Mouse (Mus musculus) spleen, postnatal 10 days (tissue): ENCODE data around the gene Ebf4.
"Not testable (repeated sequence)": the region's sequence is repeated elsewhere in the genome, so short reads cannot be mapped to it uniquely, and the experiment has no call there.

Source experiments
- DNase-seq, 2 experiments: peaks; one replicate each; pipeline ENCODE4 v3.0.0; 2021 to 2022; ENCODE audit warnings: low spot score in 2 of 2

Ebf4 gene

DNA sequence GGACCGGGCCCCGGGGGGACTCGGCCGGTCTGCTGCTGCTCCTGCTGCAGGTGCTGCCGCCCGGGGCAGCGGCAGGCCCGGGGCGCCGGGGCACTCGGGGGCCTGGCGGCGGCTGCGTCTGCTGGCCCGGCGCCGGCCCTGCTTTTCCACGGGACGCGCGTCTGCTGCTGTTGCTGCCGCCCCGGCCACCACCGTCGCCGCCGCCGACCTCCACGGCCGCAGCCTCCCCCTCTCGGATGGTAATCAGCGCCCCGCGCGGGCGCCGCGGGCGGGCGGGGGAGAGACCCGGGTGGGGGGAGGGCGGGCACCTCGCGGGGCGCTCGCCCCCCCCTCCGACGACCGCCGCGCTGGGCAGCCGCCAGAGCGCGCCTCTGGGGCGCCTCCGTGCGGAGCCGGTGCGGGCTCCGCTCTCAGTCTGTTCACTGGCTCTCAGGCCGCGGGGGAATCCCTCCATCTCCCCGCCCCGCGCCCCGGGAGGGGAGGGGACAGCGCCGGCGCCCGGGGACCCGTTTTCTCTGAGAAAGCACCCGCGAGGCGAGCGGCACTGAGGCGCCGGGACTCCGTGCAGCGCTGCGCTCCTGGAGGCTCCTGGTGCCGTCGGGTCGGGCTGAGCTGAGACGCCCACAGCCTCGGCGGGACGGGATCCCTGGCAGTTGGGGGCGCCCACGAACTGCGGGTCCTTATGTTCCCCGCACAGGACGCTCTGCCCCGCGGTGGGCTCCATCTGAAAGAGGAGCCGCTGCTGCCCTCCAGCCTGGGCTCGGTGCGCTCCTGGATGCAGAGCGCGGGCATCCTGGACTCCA, 563 bp downstream of the Ebf4 start:
- peak in 1 of 2 experiments; percentile 33 for DNase-seq

DNA sequence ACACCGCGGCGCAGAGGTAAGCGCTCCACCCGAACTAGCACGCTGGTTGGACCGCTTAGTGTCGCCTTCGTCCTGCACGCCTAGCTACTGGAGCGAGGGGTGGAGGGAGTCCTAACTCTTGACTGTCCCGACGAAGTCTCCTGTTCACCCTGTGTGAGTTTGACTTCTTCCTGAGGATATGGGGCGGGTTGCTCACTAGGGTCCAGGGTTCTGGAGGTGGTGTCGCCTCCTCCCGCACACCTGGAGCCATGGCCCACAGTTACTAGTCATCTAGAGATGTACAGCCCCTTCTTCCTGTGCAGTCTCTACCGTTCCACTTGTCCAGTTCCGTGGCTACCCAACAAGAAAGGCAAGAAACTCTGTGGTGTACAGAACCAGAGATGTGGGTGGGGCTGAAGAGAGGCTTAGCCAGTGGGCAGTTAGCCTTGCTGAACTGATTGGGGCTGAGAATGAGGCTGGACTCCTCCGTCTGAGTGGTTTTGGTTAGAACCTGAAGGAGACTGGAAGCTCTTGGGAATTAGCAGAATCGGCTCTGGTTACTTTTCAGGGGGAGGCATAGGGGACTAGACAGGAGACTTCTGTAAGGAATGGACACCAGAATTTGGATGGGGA, 1.3 kb downstream of the Ebf4 start:
- DNase-seq = no peak

DNA sequence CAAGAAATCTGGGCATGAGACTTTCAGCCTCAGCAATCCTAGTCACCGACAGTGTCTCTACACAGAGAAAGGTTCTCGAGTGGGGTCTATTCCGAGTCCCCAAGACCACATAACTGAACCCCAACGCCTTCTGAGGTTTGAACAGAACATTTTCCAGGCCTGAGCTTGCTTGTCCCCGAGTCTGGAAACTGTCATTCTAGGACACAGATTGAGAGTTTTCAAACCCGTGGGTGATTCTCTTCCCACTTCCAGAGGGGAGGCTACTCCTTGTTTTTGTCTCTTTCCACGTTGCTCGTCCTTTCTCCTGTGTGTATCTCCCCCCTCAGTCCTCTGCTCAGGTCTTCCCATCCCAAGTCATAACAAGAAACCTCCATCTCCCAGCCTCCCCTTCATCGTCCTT, 2.6 kb downstream of the Ebf4 start:
- no peak for DNase-seq

DNA sequence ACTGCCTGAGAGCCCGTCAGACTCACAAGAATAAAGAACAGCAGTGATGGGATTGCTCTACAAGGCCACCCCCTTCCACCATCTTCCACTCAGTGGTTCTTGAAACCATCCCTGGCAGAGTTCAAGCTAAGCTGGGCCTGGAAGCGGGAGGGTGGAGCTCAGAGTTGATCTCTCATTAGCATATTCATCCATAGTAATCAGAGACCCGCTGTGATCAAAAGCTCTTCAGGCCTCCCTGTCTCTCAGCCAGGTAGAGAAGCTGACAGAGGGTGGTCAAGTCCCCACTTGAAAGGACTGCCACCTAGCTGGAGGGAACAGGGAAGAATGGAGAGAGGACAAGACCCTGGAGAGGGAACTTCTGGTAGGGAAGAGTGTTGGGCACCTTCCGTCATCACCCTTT, 8.0 kb downstream of the Ebf4 start:
- DNase-seq = no peak

DNA sequence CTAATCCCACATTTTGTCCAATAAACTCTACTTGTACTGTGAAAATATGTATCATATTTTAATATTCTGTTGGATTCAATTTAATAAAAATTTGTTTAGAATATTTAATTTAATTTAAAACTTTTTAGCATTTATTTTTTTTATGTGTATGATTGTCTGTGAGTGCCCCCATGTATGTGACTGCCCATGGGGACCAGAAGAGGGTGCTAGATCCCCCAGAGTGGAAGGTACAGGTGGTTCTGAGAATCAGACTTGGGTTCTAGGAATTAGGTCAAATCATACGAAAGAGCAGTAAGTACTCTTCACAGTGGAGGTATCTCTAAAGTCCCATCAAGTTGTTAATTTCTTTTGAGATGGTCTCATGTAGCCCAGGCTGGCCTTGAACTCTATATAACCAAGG, 32.1 kb downstream of the Ebf4 start:
- DNase-seq = no peak

DNA sequence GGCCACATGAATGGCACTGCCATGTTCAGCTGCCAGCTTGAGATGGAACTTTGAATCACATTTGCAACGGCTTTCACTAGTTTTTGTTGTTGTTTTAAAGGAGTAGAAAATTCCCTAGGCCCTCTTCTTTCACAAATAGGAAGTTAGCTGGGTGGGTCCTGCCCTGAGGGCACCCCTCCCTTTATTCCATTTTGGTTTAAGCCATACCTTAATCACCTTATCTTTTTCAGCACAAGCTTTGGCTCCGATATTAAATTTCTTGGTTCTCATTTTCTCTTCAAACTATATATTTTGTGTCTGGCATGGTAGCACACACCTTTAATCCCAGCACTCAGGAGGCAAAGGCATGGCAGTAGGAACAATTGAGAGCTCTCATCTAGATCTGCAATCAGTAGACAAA, 34.5 kb downstream of the Ebf4 start:
- no peak for DNase-seq

DNA sequence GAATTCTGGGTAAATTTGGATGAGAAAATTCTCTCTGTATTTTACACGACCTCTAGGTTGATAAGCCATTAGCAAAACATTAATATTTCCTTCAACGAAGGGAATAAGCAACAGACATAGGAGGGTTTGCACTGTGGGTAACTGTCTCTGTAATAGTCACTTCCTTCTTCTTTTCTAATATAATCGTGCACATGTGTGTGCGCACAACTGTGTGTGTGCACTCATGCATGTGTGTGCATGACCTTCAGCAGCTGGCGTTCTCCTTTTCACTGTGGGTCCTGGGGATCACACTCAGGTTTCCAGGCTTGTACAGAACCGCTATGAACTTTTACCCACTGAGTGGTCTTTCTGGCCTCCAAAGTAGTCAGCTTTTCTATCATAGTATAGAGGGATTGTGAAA, 40.1 kb downstream of the Ebf4 start:
- DNase-seq = no peak

DNA sequence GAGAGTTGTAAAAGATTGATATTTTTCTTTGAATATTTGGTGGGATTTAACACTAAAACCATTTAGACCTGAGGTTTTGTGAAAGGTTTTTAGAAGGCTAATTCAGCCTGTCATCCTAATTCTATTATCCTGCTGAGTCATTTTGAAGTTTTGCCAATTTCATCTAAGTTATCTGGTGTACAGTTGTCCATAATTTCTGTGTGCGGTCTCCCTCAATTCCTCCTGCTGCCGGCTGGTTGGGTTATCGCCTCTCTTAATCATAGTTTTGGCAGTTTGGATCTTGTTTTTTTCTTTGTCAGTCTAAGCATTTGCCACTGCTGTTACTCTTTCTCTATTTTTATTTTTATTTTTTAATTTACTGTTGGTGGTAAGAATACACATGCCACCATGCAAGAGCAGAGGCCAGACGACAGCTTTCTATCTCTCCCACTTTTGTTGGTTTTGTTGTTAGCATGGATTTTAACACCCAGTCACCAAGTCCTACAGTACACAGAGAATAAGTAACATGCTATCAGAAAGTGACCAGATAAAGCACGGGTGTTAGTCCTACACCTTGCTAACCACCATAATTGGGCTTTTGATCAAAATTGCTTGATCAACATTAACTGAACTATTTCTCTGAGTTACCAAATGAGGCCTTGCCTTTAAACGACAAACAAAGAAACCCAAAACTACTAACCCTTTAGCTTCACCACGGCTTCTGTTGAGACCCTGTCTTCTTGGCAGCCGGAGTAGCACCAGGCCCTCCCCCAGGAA, 45.7 kb downstream of the Ebf4 start:
- DNase-seq = no peak

DNA sequence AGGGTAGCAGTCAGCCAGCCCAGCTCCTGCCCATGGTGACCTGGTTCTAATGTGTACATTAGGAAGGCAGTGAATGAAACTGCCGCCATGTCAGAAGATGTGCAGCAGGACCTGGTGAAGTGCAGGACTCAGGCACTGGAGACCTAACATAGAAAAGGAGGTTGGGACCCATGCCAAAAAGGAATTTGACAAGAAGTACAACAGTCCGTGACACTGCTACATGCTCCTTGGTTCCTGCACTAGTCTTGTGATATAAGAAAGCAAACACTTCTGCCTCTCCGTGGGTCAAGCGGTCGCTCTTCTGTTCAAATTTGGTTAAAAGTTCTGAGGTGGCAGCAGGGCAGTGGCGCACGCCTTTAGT, 46.2 kb downstream of the Ebf4 start:
- DNase-seq = no peak

DNA sequence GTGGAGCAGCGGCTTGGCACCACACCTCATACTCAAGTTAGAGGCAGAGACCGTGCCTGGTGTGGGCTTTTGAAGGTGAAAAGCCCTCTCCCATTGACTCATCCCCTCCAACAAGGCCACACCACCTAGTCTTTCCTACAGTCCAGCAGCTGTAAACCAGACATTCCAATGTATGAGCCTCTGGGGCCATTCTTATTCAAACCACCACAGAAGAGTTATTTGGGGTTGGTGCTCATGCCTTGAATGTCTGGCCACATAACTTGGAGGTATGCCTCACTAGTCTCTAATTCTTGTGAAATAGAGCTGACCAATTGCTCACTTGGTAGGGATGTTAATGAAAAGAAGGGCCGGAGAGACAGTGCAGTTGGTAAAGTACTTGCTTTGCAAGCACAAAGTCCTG, 55.4 kb downstream of the Ebf4 start:
- DNase-seq = no peak

DNA sequence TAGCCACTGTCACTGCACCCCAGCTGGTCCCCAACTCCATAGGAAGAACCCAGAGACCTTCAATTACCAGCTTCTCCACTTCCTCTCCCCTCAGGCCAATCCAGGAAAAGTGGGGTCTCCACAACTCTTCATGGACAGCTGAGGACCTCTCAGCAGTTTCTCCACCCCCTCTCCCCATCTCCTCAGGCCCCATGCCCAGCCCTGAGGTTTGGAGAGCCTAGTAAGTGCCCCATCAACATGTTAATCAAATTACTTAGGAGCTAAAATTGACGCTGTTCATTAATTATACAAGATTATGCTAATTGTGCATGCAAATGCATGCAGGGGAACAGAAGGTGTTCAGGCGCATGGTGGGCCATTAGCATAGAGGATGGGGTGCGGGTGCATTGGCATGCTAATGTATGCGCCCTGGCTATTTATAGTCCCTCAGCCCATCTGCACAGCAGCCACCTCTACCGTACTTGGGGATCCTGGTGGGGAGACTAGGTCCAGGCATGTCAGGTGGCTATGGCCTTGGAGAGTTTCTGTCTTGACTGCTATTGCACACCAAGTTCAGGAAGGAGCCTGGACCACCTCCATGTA, 56.9 kb downstream of the Ebf4 start:
- no peak for DNase-seq

DNA sequence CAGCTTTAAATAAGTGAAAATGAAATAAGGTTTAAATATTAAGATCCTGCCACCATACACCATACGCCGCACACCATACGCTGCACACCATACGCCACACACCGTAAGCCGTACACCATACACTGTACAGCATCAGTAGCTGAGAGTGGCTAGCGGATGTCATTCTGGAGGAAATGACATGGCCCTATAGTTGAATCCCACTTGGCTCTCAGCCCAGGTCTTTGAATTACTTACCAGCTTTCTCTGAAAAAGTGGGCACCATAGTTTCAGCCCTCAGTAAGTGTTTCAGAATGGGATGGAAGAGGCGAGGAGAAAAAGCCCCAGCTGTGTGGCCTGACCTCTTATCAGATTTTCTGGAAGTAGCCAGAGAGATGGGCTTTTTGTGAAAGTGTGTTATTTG, 58.4 kb downstream of the Ebf4 start:
- DNase-seq = no peak

DNA sequence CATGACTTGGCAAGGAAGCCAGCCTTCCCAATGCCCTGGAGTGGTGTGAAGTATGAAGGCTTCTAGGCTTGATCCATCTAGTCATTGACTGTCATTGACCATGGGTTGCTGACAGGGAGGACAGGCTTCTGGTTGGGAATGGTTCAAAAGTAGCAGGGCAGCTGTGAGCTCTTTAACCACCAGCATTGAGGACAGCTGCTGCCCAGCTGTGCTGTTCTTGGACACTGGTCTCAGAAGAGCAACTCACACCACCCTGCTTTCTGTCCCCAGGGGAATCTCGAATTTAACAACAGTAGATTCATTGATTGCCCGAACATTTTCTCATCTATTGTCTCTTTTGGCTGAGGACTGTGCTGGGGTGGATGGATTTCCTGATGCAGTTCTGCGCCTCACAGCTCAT, 58.9 kb downstream of the Ebf4 start:
- DNase-seq = no peak

DNA sequence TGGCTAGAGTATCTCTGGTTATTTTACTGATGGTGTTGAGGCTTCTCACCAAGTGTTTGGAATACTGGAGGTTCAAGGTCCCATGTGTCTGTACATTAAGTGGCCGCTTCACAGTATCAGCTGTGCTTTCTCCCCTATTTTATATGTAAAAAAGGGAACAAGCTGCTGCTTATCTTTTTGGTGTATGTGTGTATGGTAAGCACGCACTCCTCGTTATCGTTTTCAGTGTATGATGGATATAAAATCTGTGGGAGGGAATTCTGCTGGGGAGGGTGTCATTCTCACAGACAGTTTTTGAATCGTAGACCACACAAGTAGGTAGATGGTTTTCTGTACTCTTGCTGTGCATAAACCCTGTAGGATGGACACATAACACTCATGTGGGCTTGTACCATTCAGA, 62.6 kb downstream of the Ebf4 start:
- no peak for DNase-seq

DNA sequence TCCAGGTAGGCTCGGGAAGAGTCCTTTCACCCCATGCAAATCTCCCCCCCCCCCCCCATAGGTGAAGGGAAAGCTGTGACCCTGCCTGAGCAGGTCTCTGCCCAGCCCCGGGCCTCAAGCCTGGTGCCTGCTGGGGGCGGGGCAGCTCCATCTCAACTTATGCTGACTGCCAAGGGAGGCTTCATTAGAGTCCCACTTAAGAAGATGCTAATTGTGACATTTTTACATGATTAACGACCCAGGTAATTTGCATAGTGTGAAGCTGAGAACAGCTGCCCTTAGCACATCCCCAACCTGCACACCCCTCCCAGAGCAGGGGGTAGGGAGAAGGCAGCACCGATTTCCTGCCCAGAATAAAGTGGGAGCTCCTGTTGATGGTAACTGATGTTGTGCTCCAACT, 63.9 kb downstream of the Ebf4 start:
- DNase-seq = no peak

DNA sequence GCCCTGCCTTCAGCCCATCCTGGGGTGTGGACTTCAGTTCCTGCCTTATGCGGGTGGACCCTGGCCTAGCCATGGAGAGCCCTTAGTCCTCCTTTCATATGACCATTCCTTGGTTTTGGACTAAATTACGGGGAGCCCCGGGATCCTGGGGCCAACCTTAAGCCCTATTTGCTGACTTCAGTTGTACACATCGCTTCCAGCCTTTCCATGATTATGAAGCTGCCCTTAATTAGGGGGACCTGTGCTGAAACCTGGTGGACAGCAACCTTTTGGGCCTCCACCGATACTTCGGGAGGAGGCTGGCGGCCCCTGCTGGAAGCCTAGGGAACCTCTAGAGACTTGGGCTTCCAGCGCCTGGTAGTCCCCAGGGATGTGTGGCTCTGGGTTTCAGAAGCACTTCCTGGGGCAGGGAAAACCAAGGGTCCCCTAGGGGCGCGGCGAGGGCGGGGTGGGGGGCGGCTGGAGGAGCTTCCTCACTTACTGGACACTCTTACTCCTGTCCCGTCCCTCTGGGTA, 67.6 kb downstream of the Ebf4 start:
- peak in 1 of 2 experiments; percentile 64 for DNase-seq

DNA sequence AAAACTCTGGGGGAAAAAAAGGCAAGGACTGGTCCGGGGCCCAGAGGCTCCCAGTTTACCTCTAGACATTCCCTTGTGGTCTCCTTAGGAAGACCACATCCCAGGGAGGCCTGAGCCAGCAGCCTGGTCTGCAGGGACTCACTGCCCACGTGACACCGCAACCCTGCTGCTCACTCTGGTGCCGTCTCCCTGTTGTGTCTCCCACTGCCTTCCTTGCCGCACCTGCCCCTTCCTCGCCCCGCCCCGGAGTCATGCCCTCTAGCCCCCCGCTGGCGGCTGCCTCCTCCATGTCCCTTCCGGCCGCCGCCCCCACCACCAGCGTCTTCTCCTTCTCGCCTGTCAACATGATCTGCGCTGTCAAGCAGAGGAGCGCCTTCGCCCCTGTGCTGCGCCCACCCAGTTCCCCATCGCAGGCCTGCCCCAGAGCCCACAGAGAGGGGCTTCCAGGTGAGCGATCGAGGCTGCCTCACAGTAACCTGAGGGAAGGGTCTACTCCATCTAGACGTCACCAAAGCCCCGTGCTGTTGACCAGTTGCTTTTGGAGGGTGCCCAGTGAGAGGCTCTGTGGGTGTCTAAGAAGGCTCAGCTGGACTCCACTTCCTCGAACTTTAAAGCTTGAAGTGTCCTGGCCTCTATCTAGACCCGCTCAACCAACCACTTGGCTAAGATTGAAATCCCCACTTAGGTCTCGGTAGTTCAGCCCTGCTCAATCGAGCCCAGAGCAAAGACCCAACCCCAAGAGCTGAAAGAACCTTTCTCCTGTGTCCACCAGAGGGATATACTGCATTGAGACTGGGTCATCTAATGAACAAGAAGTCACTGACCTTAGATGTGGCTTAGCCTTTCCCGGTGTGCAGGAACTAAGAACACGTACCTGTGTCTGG, 70.5 kb downstream of the Ebf4 start:
- no peak for DNase-seq

DNA sequence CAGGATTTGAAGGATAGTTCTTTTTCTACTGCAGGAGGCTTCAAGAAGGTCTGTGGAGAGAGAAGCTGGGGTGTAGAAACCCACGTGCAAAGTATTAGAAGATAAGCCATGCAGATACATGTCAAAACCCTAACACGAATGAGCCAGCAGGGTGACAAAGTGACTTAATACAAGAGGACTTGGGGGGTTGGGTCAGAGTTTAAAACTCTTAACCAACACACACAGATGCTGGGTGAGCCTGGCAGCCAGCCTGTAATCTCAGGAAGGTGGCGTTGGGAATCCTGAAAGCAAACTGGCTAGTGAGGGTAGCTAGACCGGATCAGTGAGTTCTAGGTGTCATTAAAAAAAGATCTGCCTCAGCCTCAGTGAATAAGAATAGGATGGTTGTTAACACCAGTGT, 72.4 kb downstream of the Ebf4 start:
- no peak for DNase-seq

DNA sequence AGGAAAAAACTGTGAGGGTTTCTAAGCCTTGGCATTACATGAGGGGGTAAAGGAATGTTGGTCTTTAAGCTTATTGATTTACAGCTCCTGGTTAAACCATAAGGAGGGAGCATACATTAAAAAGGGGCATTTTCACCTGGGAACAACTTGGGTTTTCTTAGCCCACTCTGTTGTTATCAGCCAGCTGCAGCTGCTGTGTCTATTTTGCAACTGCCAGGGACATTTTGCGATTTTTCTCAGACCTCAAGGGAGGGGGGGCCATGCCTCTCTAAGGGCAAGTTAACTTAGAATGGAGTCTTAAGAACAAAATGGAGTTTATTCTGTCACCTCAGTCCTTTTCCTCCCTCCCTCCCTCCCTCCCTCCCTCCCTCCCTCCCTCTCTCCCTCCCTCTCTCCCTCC, 78.1 kb downstream of the Ebf4 start:
- not testable (repeated sequence) for DNase-seq

DNA sequence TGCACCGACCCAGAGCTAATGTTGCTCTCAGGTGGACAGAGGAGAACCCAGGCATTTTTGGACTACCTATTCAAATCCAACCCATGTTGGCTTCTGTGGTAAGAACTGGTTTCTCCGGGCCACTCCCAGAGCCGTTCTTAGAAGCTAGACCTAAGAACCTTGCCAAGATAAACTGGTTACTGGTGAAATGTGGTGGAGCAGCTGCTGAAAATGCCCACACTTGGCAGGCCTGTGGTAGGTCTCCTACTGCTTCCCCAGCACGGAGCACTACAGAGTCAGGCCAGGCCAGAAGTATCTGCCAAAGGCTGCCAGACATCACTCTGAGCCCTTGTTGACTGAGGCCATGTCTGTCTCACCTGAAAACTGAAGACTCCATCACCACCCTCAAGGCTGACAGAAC, 80.0 kb downstream of the Ebf4 start:
- DNase-seq = no peak

DNA sequence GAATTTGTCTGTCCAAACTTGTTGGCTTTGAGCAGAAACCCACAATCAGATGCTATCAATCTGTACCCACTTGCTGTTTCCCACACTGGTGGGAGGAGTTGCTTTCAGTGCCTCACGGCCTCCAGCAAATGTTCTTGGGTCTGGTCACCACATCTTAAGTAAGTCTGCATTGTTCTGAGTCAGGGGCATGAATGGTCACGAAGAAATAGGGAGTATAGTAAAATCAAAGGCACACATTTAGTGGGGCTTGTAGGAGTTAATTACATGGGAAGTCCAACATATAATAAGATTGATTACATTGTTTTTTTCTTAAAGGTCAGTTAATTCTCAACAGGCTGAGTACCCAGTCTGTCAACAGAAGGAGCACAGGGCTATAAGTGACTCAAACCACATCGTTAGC, 88.2 kb downstream of the Ebf4 start:
- no peak for DNase-seq
